Comparison of ENCODE assay signal across 12 mouse cellular contexts in genomic region chr1:170645896-170646605, GRCm38 (mm10). TPM values are rescaled to one million over a fixed set of nuclear protein-coding genes. Genes with fewer than 3 reads are reported as not detected.
DNase-seq lines count a peak whose midpoint lies in the region; ATAC-seq lines count a peak whose summit lies in the region.
"Had no signal": no experiment of that assay in that cellular context is flagged by ENCODE, and none has a peak within 500 bp of the region (broad histone marks: within the 10 kb centered on the region; RNA-seq: fewer than 3 reads in every experiment).

No protein-coding gene starts in this region.

- no peak overlapping the region; the same call in 1 of the 2 replicates for H3K9ac ChIP-seq in embryonic facial prominence, embryonic 12.5 days
- H3K9ac ChIP-seq in lung, embryonic 16.5 days (ENCODE audit: low read length) = no peak overlapping the region; the same call in 1 of the 2 replicates
- peak overlapping the region; percentile 76 for H3K9ac ChIP-seq in limb, embryonic 13.5 days
- peak overlapping the region; percentile 51; the same call in 1 of the 2 replicates for H3K9ac ChIP-seq in stomach, embryonic 16.5 days (ENCODE audit: low read length)
- H3K9ac ChIP-seq: liver, embryonic 14.5 days had no signal

- peaks cover 15% of the 10 kb centered on the region for H3K4me1 ChIP-seq in embryonic facial prominence, embryonic 12.5 days
- peaks cover 25% of the 10 kb centered on the region for H3K4me1 ChIP-seq in embryonic facial prominence, embryonic 10.5 days
- peaks cover 3% of the 10 kb centered on the region; the same call in 1 of the 2 replicates for H3K4me1 ChIP-seq in lung, embryonic 16.5 days (replicated peaks; ENCODE audit: control insufficient read depth, insufficient read depth, low read length)
- peaks cover 43% of the 10 kb centered on the region for H3K4me1 ChIP-seq in limb, embryonic 13.5 days
- H3K4me1 ChIP-seq in stomach, embryonic 16.5 days (ENCODE audit: control insufficient read depth, insufficient read depth, low read length) = peaks cover 12% of the 10 kb centered on the region

- DNase-seq in embryonic facial prominence, embryonic 10.5 days (ENCODE audit: low spot score) = no peak
- DNase-seq in lung, postnatal 14 days = no peak
- no peak for DNase-seq in gastrocnemius, postnatal 14 days
- no peak for DNase-seq in c-Kit-positive CD71-positive TER-119-positive erythroid progenitor cells, embryonic 14.5 days (ENCODE audit: low spot score)
- DNase-seq: cerebellum, adult 8-10 months; right cerebral cortex, postnatal 14 days had no signal

- H3K4me3 ChIP-seq in embryonic facial prominence, embryonic 12.5 days = peak overlapping the region; percentile 9
- no peak overlapping the region for H3K4me3 ChIP-seq in embryonic facial prominence, embryonic 10.5 days
- peak overlapping the region; percentile 14; the same call in 1 of the 2 replicates for H3K4me3 ChIP-seq in lung, embryonic 16.5 days (ENCODE audit: low read length)
- peak overlapping the region; percentile 62 for H3K4me3 ChIP-seq in limb, embryonic 13.5 days
- peak overlapping the region; percentile 59 for H3K4me3 ChIP-seq in stomach, embryonic 16.5 days (replicated peaks; ENCODE audit: low read length)

- no peaks in the 10 kb centered on the region for H3K36me3 ChIP-seq in embryonic facial prominence, embryonic 12.5 days
- no peaks in the 10 kb centered on the region; the same call in 1 of the 2 replicates for H3K36me3 ChIP-seq in embryonic facial prominence, embryonic 10.5 days (replicated peaks)
- no peaks in the 10 kb centered on the region for H3K36me3 ChIP-seq in lung, embryonic 16.5 days (ENCODE audit: control insufficient read depth, insufficient read depth, low read length)
- H3K36me3 ChIP-seq in limb, embryonic 13.5 days = peaks cover 23% of the 10 kb centered on the region
- no peaks in the 10 kb centered on the region for H3K36me3 ChIP-seq in stomach, embryonic 16.5 days (ENCODE audit: control insufficient read depth, insufficient read depth, low read length)

- intact Hi-C loops in gastrocnemius, postnatal 14 days (cut with DNase I; ENCODE audit: low total_unique reads) = no loop called here

- H3K27me3 ChIP-seq in embryonic facial prominence, embryonic 12.5 days = no peaks in the 10 kb centered on the region
- H3K27me3 ChIP-seq in embryonic facial prominence, embryonic 10.5 days (replicated peaks; ENCODE audit: low read depth, poor library complexity, severe bottlenecking) = peaks cover 25% of the 10 kb centered on the region
- H3K27me3 ChIP-seq in lung, embryonic 16.5 days (ENCODE audit: control insufficient read depth, insufficient read depth, low read depth, low read length) = no peaks in the 10 kb centered on the region
- H3K27me3 ChIP-seq in limb, embryonic 13.5 days = no peaks in the 10 kb centered on the region
- H3K27me3 ChIP-seq in stomach, embryonic 16.5 days (ENCODE audit: control insufficient read depth, insufficient read depth, low read length) = peaks cover 4% of the 10 kb centered on the region; the same call in 1 of the 2 replicates
- H3K27me3 ChIP-seq: Patski had no signal

- ATAC-seq in embryonic facial prominence, embryonic 12.5 days (ENCODE audit: insufficient number of reproducible peaks, insufficient read depth, low FRiP score, low TSS enrichment) = no peak
- ATAC-seq in lung, embryonic 16.5 days (ENCODE audit: low read depth) = no peak
- no peak for ATAC-seq in limb, embryonic 13.5 days (ENCODE audit: low FRiP score, low read depth)
- ATAC-seq in stomach, embryonic 16.5 days (ENCODE audit: insufficient read depth, low FRiP score) = no peak
- ATAC-seq: Patski had no signal

- H3K9me3 ChIP-seq in embryonic facial prominence, embryonic 12.5 days = no peaks in the 10 kb centered on the region
- H3K9me3 ChIP-seq in embryonic facial prominence, embryonic 10.5 days = no peaks in the 10 kb centered on the region; the same call in 1 of the 2 replicates
- no peaks in the 10 kb centered on the region for H3K9me3 ChIP-seq in lung, embryonic 16.5 days (ENCODE audit: control insufficient read depth, low read length)
- peaks cover 3% of the 10 kb centered on the region; the same call in 1 of the 2 replicates for H3K9me3 ChIP-seq in limb, embryonic 13.5 days
- no peaks in the 10 kb centered on the region for H3K9me3 ChIP-seq in stomach, embryonic 16.5 days (replicated peaks; ENCODE audit: control insufficient read depth, low read length)

- H3K27ac ChIP-seq in embryonic facial prominence, embryonic 12.5 days = no peak overlapping the region
- H3K27ac ChIP-seq in embryonic facial prominence, embryonic 10.5 days (replicated peaks) = no peak overlapping the region
- peak overlapping the region; percentile 30; the same call in 1 of the 2 replicates for H3K27ac ChIP-seq in lung, embryonic 16.5 days (ENCODE audit: low read length)
- H3K27ac ChIP-seq in limb, embryonic 13.5 days = peak overlapping the region; percentile 53
- H3K27ac ChIP-seq in stomach, embryonic 16.5 days (ENCODE audit: low read length) = peak overlapping the region; percentile 72
- H3K27ac ChIP-seq: liver, embryonic 14.5 days had no signal

- 51% methylated on average over 15 of the region's 15 CpGs for WGBS in embryonic facial prominence, embryonic 12.5 days
- 59% methylated on average over 15 of the region's 15 CpGs for WGBS in embryonic facial prominence, embryonic 10.5 days
- 40% methylated on average over 15 of the region's 15 CpGs for WGBS in lung, embryonic 16.5 days
- WGBS in limb, embryonic 13.5 days = 46% methylated on average over 15 of the region's 15 CpGs
- 35% methylated on average over 15 of the region's 15 CpGs for WGBS in stomach, embryonic 16.5 days

- H3K4me2 ChIP-seq in embryonic facial prominence, embryonic 12.5 days (replicated peaks) = peak overlapping the region; percentile 75
- peak overlapping the region; percentile 28 for H3K4me2 ChIP-seq in lung, embryonic 16.5 days (ENCODE audit: low read depth, low read length)
- H3K4me2 ChIP-seq in limb, embryonic 13.5 days (replicated peaks) = peak overlapping the region; percentile 82
- H3K4me2 ChIP-seq in stomach, embryonic 16.5 days (ENCODE audit: low read depth, low read length) = peak overlapping the region; percentile 78

RNA-seq across cellular contexts. Expression of gene Olfml2b, which starts 1.7 kb away (rescaled TPM):
- 12.8 and 13.6 TPM in 2 replicates for polyA plus RNA-seq in embryonic facial prominence, embryonic 12.5 days (2016; fragmentation: Nextera tagmentation; extraction: Ambion mirVana)
- 5.5 and 6.0 TPM in 2 replicates for polyA plus RNA-seq in embryonic facial prominence, embryonic 10.5 days (2016; fragmentation: Nextera tagmentation; extraction: Ambion mirVana)
- 21.9 TPM in 2 replicates for polyA plus RNA-seq in lung, embryonic 16.5 days (2015; fragmentation: Nextera tagmentation; extraction: Ambion mirVana)
- 43.3 and 49.2 TPM in 2 replicates for polyA plus RNA-seq in limb, embryonic 13.5 days (2015; fragmentation: Nextera tagmentation; extraction: Ambion mirVana)
- polyA plus RNA-seq in stomach, embryonic 16.5 days (2015; fragmentation: Nextera tagmentation; extraction: Ambion mirVana) = 49.2 and 58.5 TPM in 2 replicates
- 10 to 100 TPM; 27.6 to 35.9 TPM for total RNA-seq in gastrocnemius, postnatal 14 days (2021)

RNA-seq across cellular contexts. Expression of gene Nos1ap, which starts 56.4 kb away (rescaled TPM):
- 10.9 and 11.1 TPM in 2 replicates for polyA plus RNA-seq in embryonic facial prominence, embryonic 12.5 days (2016; fragmentation: Nextera tagmentation; extraction: Ambion mirVana)
- polyA plus RNA-seq in embryonic facial prominence, embryonic 10.5 days (2016; fragmentation: Nextera tagmentation; extraction: Ambion mirVana) = 6.5 and 8.9 TPM in 2 replicates
- polyA plus RNA-seq in lung, embryonic 16.5 days (2015; fragmentation: Nextera tagmentation; extraction: Ambion mirVana) = 7.1 and 8.8 TPM in 2 replicates
- polyA plus RNA-seq in limb, embryonic 13.5 days (2015; fragmentation: Nextera tagmentation; extraction: Ambion mirVana) = 13.7 and 15.9 TPM in 2 replicates
- polyA plus RNA-seq in stomach, embryonic 16.5 days (2015; fragmentation: Nextera tagmentation; extraction: Ambion mirVana) = 8.9 and 13.0 TPM in 2 replicates
- 1 to 10 TPM; 1.6 to 1.7 TPM for total RNA-seq in gastrocnemius, postnatal 14 days (2021)

Comparison
In these comparisons a context has a peak if more than half of its experiments do, and no peak if none do; other contexts are left out.
1. H3K27ac ChIP-seq: peak in lung, embryonic 16.5 days (single experiment), limb, embryonic 13.5 days (single experiment) and stomach, embryonic 16.5 days (single experiment); none in embryonic facial prominence, embryonic 12.5 days (single experiment) and embryonic facial prominence, embryonic 10.5 days (single experiment).
2. H3K4me2 ChIP-seq: peak in every context shown above with its lines; median percentile 82 in limb, embryonic 13.5 days; 78 in stomach, embryonic 16.5 days; 75 in embryonic facial prominence, embryonic 12.5 days; 28 in lung, embryonic 16.5 days.
3. H3K9ac ChIP-seq: peak in limb, embryonic 13.5 days (single experiment) and stomach, embryonic 16.5 days (single experiment); none in embryonic facial prominence, embryonic 12.5 days (single experiment) and lung, embryonic 16.5 days (single experiment).